7 mouse cellular contexts compared by ENCODE assay signal in the genomic region with DNA sequence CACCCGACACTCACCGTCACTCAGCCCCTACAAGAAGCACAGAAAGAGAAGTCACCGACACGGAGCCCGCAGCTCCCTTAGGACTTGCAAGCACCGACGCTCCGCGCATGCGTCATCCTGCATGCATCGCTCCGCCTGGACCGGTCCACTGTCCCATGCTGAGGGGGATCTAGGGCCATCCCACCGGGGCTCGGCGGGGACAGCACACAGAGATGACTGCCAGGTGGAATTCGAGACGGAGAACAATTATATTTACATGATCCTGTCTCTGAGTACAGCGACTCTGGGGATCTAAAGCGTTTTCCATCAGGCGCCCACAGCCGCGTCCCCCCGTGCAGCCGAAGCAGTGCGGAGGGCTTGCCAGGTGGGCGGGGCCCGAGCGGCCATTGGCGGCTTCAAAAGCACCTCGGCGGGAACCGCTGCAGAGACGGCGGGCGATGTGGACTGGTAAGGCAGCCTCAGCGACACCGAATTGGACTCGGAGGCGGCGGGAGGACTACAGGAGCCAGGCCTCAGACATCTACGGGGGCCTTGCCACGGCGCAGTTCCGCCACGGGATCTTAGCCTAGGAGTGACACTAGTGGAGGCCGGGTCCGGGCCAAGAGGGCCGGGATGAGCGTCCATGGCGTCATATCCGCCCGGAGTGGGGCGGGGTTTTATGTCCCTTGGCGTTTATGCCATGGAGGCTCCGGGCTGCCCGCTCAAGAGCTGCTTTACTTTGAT. TPM values are rescaled to one million over a fixed set of nuclear protein-coding genes. Genes with fewer than 3 reads are reported as not detected.
A peak's percentile ranks its signal among the peaks of the same experiment; 100 is the strongest.
DNase-seq lines count a peak whose midpoint lies in the region; ATAC-seq lines count a peak whose summit lies in the region.

Gene Cmc2 (minus strand): TSS at position 119 of the 723 bp plus-strand sequence.
Gene Cenpn (plus strand): TSS at position 394 of the 723 bp plus-strand sequence.

- peaks cover 6% of the 10 kb centered on the region; the same call in 1 of the 2 replicates for H3K4me1 ChIP-seq in intestine, embryonic 16.5 days (ENCODE audit: control insufficient read depth, insufficient read depth, low read length)
- peaks cover 6% of the 10 kb centered on the region for H3K4me1 ChIP-seq in midbrain, embryonic 11.5 days (ENCODE audit: control insufficient read depth, insufficient read depth, low read length)

- peak; percentile 97 for ATAC-seq in intestine, embryonic 16.5 days
- ATAC-seq in midbrain, embryonic 11.5 days (ENCODE audit: low FRiP score): peak; percentile 95

- H3K4me3 ChIP-seq in intestine, embryonic 16.5 days (ENCODE audit: low read length): peak within 1 kb of the TSS; percentile 95
- H3K4me3 ChIP-seq in midbrain, embryonic 11.5 days (ENCODE audit: low read depth, low read length): peak within 1 kb of the TSS; percentile 68

- H3K9me3 ChIP-seq in intestine, embryonic 16.5 days (ENCODE audit: control insufficient read depth, low read length): no peaks in the 10 kb centered on the region
- no peaks in the 10 kb centered on the region for H3K9me3 ChIP-seq in midbrain, embryonic 11.5 days (ENCODE audit: control insufficient read depth, low read length)

- peak within 1 kb of the TSS; percentile 86 for H3K27ac ChIP-seq in intestine, embryonic 16.5 days (ENCODE audit: low read length)
- H3K27ac ChIP-seq in midbrain, embryonic 11.5 days (ENCODE audit: low read depth, low read length): peak within 1 kb of the TSS; percentile 15; the same call in 1 of the 2 replicates

- H3K36me3 ChIP-seq in intestine, embryonic 16.5 days (ENCODE audit: control insufficient read depth, insufficient read depth, low read length): 0 out of 2 replicates have a peak, but pooled peaks cover 2% of the 10 kb centered on the region
- peaks cover 3% of the 10 kb centered on the region; the same call in 1 of the 2 replicates for H3K36me3 ChIP-seq in midbrain, embryonic 11.5 days (ENCODE audit: control insufficient read depth, insufficient read depth, low read length)

- peak within 1 kb of the TSS; percentile 72 for H3K4me2 ChIP-seq in intestine, embryonic 16.5 days (ENCODE audit: low read depth, low read length)
- H3K4me2 ChIP-seq in midbrain, embryonic 11.5 days: peak within 1 kb of the TSS; percentile 54

- H3K27me3 ChIP-seq in intestine, embryonic 16.5 days (replicated peaks; ENCODE audit: control insufficient read depth, insufficient read depth, low read length): no peaks in the 10 kb centered on the region
- H3K27me3 ChIP-seq in midbrain, embryonic 11.5 days (ENCODE audit: control insufficient read depth, insufficient read depth, low read length): no peaks in the 10 kb centered on the region

- WGBS in intestine, embryonic 16.5 days: under 1% methylated on average over 57 of the region's 57 CpGs
- 0% methylated on average over 57 of the region's 57 CpGs for WGBS in midbrain, embryonic 11.5 days

- intact Hi-C loops in left cerebral cortex, postnatal 36 days (cut with DNase I): loop anchor here (5.0 kb wide), 1 partner anchor 71 kb away; the partner anchor contains the start of gene Gcsh

- peak within 1 kb of the TSS; percentile 83 for H3K9ac ChIP-seq in intestine, embryonic 16.5 days (ENCODE audit: low read depth, low read length)
- H3K9ac ChIP-seq in midbrain, embryonic 11.5 days (ENCODE audit: low read length): peak within 1 kb of the TSS; percentile 67

- DNase-seq in adrenal gland, adult 8-10 months: peak; percentile 83
- DNase-seq in embryo, embryonic 9.5 days (ENCODE audit: extremely low spot score): peak; percentile 97
- peak; percentile 88 to 95 for DNase-seq in gastrocnemius, postnatal 4 days (ENCODE audit: low spot score in 2 of 2)
- peak; percentile 90 to 91 for DNase-seq in left cerebral cortex, postnatal 36 days (ENCODE audit: low spot score in 2 of 2)
- DNase-seq in midbrain, embryonic 11.5 days (ENCODE audit: low spot score, missing footprints): peak; percentile 100
- peak; percentile 97 for DNase-seq in skeletal muscle tissue, adult 2 months (ENCODE audit: low read depth, low spot score)

RNA-seq across cellular contexts. Expression of gene Cmc2, which starts in this region (rescaled TPM):
- 10 to 100 TPM; 46.5 to 55.8 (median 50.1) TPM for total RNA-seq in adrenal gland, adult 8-10 months (2022)
- 10 to 100 TPM; 24.9 to 25.4 TPM for total RNA-seq in gastrocnemius, postnatal 4 days (2021)
- polyA plus RNA-seq in intestine, embryonic 16.5 days (2015; fragmentation: Nextera tagmentation; extraction: Ambion mirVana): 68.1 and 77.2 TPM in 2 replicates
- 10 to 100 TPM; 19.6 to 20.8 TPM for total RNA-seq in left cerebral cortex, postnatal 36 days (2021)
- 77.6 and 79.5 TPM in 2 replicates for polyA plus RNA-seq in midbrain, embryonic 11.5 days (2014; fragmentation: Nextera tagmentation; extraction: Ambion mirVana)

RNA-seq across cellular contexts. Expression of gene Cenpn, which starts in this region (rescaled TPM):
- 1 to 10 TPM; 2.5 to 5.8 (median 4.4) TPM for total RNA-seq in adrenal gland, adult 8-10 months (2022)
- total RNA-seq in gastrocnemius, postnatal 4 days (2021): 1 to 10 TPM; 8.7 to 8.9 TPM
- polyA plus RNA-seq in intestine, embryonic 16.5 days (2015; fragmentation: Nextera tagmentation; extraction: Ambion mirVana): 20.4 and 26.9 TPM in 2 replicates
- 1 to 10 TPM; 1.1 to 1.5 TPM for total RNA-seq in left cerebral cortex, postnatal 36 days (2021)
- polyA plus RNA-seq in midbrain, embryonic 11.5 days (2014; fragmentation: Nextera tagmentation; extraction: Ambion mirVana): 53.0 and 54.0 TPM in 2 replicates

Comparison
In these comparisons a context has a peak if more than half of its experiments do, and no peak if none do; other contexts are left out.
1. Peak in every context shown above with its lines: DNase-seq, ATAC-seq, H3K4me3 ChIP-seq and H3K27ac ChIP-seq.